ENCODE assay signal across 19 mouse cellular contexts in genomic region chr1:165013428-165013827, GRCm38 (mm10).
"Had no signal": no experiment of that assay in that cellular context is flagged by ENCODE, and none has a peak within 500 bp of the region (broad histone marks: within the 10 kb centered on the region; RNA-seq: fewer than 3 reads in every experiment).

No protein-coding gene starts in this region.

- H3K4me1 ChIP-seq: limb, embryonic 10.5 days; limb, embryonic 13.5 days; liver, embryonic 12.5 days; liver, embryonic 15.5 days; lung, embryonic 15.5 days had no signal

- H3K9ac ChIP-seq: limb, embryonic 13.5 days; liver, embryonic 12.5 days; liver, embryonic 15.5 days; lung, embryonic 15.5 days had no signal

- H3K4me2 ChIP-seq: limb, embryonic 13.5 days; liver, embryonic 12.5 days; liver, embryonic 15.5 days; lung, embryonic 15.5 days had no signal

- H3K27me3 ChIP-seq: limb, embryonic 13.5 days; liver, embryonic 12.5 days; liver, embryonic 15.5 days; lung, embryonic 15.5 days had no signal

- H3K36me3 ChIP-seq: limb, embryonic 10.5 days; limb, embryonic 13.5 days; liver, embryonic 12.5 days; liver, embryonic 15.5 days; lung, embryonic 15.5 days; midbrain, embryonic 10.5 days had no signal

- H3K4me3 ChIP-seq: layer of hippocampus, adult 2 months; limb, embryonic 10.5 days; limb, embryonic 13.5 days; liver, embryonic 12.5 days; liver, embryonic 15.5 days; lung, embryonic 15.5 days; megakaryocyte, embryonic 14.5 days; midbrain, embryonic 10.5 days had no signal

- DNase-seq: kidney, adult 18-20 months; kidney, postnatal 25 days; layer of hippocampus, adult 9-11 months; liver; lung, adult 18-20 months; lung, postnatal 36 days; midbrain, embryonic 14.5 days; thymus, adult 18-20 months; thymus, postnatal 14 days; thymus, postnatal 4 days had no signal

- ATAC-seq: liver, embryonic 12.5 days had no signal

- H3K9me3 ChIP-seq: limb, embryonic 10.5 days; limb, embryonic 13.5 days; liver, embryonic 12.5 days; liver, embryonic 15.5 days; lung, embryonic 15.5 days; megakaryocyte, embryonic 14.5 days; midbrain, embryonic 10.5 days had no signal

- H3K27ac ChIP-seq: kidney, postnatal 0 days; layer of hippocampus, adult 2 months; limb, embryonic 10.5 days; limb, embryonic 13.5 days; liver, embryonic 12.5 days; liver, embryonic 15.5 days; lung, embryonic 15.5 days; midbrain, embryonic 10.5 days had no signal
